Mouse (Mus musculus) spleen, adult 2 months (tissue): ENCODE data around the gene Rubcn. TPM values are rescaled to one million over a fixed set of nuclear protein-coding genes. Genes with fewer than 3 reads are reported as not detected.

Source experiments
- DNase-seq, 2 experiments: peaks; one replicate each; pipeline versions ENCODE4 v3.0.0 to v3.0.0-alpha.2; 2012 to 2021; ENCODE audit warnings: low spot score in 2 of 2, low read depth in 1 of 2
- H3K27ac ChIP-seq: fragments of 200-500 bp; 2 replicates; pipeline ENCODE4 v1.5.1; 2012; ENCODE audit warnings: low read length, inconsistent platforms; ENCODE audit not compliant: insufficient read depth
- H3K27me3 ChIP-seq: fragments of 200-500 bp; 2 replicates; pipeline ENCODE4 v1.6.1; 2012; ENCODE audit warnings: mild to moderate bottlenecking, moderate library complexity, low read length, inconsistent platforms; ENCODE audit not compliant: control insufficient read depth, insufficient read depth
- H3K36me3 ChIP-seq: fragments of 200-500 bp; 2 replicates; pipeline ENCODE4 v1.6.1; 2012; ENCODE audit warnings: mild to moderate bottlenecking, low read length, inconsistent platforms; ENCODE audit not compliant: control insufficient read depth, insufficient read depth
- H3K4me1 ChIP-seq: fragments of 200-500 bp; 2 replicates; pipeline ENCODE4 v1.6.1; 2011; ENCODE audit warnings: inconsistent platforms; ENCODE audit not compliant: control insufficient read depth, insufficient read depth, insufficient read length
- H3K4me3 ChIP-seq: fragments of 200-500 bp; 2 replicates; pipeline ENCODE4 v1.5.1; 2011; ENCODE audit warnings: mild to moderate bottlenecking, inconsistent platforms; ENCODE audit not compliant: insufficient read depth, insufficient read length; ENCODE audit errors: extremely low read depth
- CTCF ChIP-seq: fragments of 200-500 bp; IDR thresholded peaks from 2 replicates; pipeline ENCODE4 v1.5.1; 2011; ENCODE audit warnings: mild to moderate bottlenecking, inconsistent platforms; ENCODE audit not compliant: insufficient read depth, insufficient read length, insufficient replicate concordance; ENCODE audit errors: extremely low read depth
- POLR2A ChIP-seq: fragments of 200-500 bp; IDR thresholded peaks from 2 replicates; pipeline ENCODE4 v1.6.1; 2011; ENCODE audit warnings: low read depth, low read length, inconsistent platforms
- WGBS: fragments of 180-500 bp; shearing (Covaris S2); methylation state at CpG from one replicate; pipeline ENCODE4 v1.1.7; 2018; 5-methylcytosine and 5-hydroxymethylcytosine counted together
- polyA plus RNA-seq: library from polyadenylated mRNA; depleted of rRNA; stranded (reverse); fragments of >200 nt; gene quantifications from 2 replicates; pipeline ENCODE4 v1.2.3, GENCODE M21; 2012

Rubcn gene
- polyA plus RNA-seq, 1 experiment = 74.6 TPM

- H3K27ac ChIP-seq = no peak overlapping the region
- TF ChIP-seq CTCF (no peak), POLR2A (no peak)
- H3K4me1 ChIP-seq = no peaks in the 10 kb centered on the region; the same call in 1 of the 2 replicates
Measured at GRCm38 (mm10) chr16:32858356-32858755, 19.2 kb downstream of the Rubcn start.

GRCm38 (mm10) chr16:32856751-32857150, 20.8 kb downstream of the Rubcn start:
- 84% methylated on average over 3 of the region's 3 CpGs for WGBS
- no peak overlapping the region for H3K27ac ChIP-seq
- H3K27me3 ChIP-seq = no peaks in the 10 kb centered on the region
- H3K4me1 ChIP-seq = no peaks in the 10 kb centered on the region; the same call in 1 of the 2 replicates
- DNase-seq = no peak
- no peak for TF ChIP-seq CTCF
- TF ChIP-seq POLR2A = no peak
- H3K36me3 ChIP-seq = peaks cover 23% of the 10 kb centered on the region
- H3K4me3 ChIP-seq = no peak overlapping the region

More at GRCm38 (mm10) chr16:32858356-32858755, 19.2 kb downstream of the Rubcn start:
- Histone ChIP-seq H3K27me3 (no peaks in the 10 kb centered on the region), H3K4me3 (no peak overlapping the region), H3K36me3 (peaks cover 22% of the 10 kb centered on the region)
- 82% methylated on average over 4 of the region's 4 CpGs for WGBS
- DNase-seq = no peak

GRCm38 (mm10) chr16:32854050-32854571, 23.5 kb downstream of the Rubcn start:
- TF ChIP-seq CTCF = no peak
- 48% methylated on average over 2 of the region's 2 CpGs for WGBS
- H3K27ac ChIP-seq = peak overlapping the region; percentile 55

GRCm38 (mm10) chr16:32853492-32854049, 24.0 kb downstream of the Rubcn start:
- H3K4me3 ChIP-seq = no peak overlapping the region
- H3K4me1 ChIP-seq = no peaks in the 10 kb centered on the region; the same call in 1 of the 2 replicates
- H3K27ac ChIP-seq = no peak overlapping the region
- H3K36me3 ChIP-seq = peaks cover 23% of the 10 kb centered on the region
- no peaks in the 10 kb centered on the region for H3K27me3 ChIP-seq
- TF ChIP-seq CTCF (no peak), POLR2A (no peak)
- no peak for DNase-seq
- 69% methylated on average over 13 of the region's 13 CpGs for WGBS

More at GRCm38 (mm10) chr16:32854050-32854571, 23.5 kb downstream of the Rubcn start:
- Histone ChIP-seq H3K27me3 (no peaks in the 10 kb centered on the region), H3K4me3 (no peak overlapping the region), H3K4me1 (no peaks in the 10 kb centered on the region; the same call in 1 of the 2 replicates), H3K36me3 (peaks cover 23% of the 10 kb centered on the region)
- DNase-seq = no peak

- H3K36me3 ChIP-seq = peaks cover 32% of the 10 kb centered on the region
- H3K4me1 ChIP-seq = no peaks in the 10 kb centered on the region; the same call in 1 of the 2 replicates
- WGBS = 92% methylated on average over 11 of the region's 11 CpGs
- no peak for TF ChIP-seq POLR2A
- TF ChIP-seq CTCF = no peak
- no peak overlapping the region for H3K27ac ChIP-seq
- no peak overlapping the region for H3K4me3 ChIP-seq
- DNase-seq = no peak
- no peaks in the 10 kb centered on the region for H3K27me3 ChIP-seq
Measured at GRCm38 (mm10) chr16:32849042-32849830, 28.3 kb downstream of the Rubcn start.

- Histone ChIP-seq H3K4me1 (no peaks in the 10 kb centered on the region), H3K27ac (no peak overlapping the region), H3K4me3 (no peak overlapping the region), H3K36me3 (peaks cover 39% of the 10 kb centered on the region), H3K27me3 (no peaks in the 10 kb centered on the region)
- TF ChIP-seq CTCF = no peak
- no peak for TF ChIP-seq POLR2A
- WGBS = 92% methylated on average over 11 of the region's 11 CpGs
- no peak for DNase-seq
Measured at GRCm38 (mm10) chr16:32847103-32847502, 30.5 kb downstream of the Rubcn start.
